Mouse (Mus musculus) G1E (cell line): Measurements from ENCODE around the gene Ccz1. TPM values are rescaled to one million over a fixed set of nuclear protein-coding genes. Genes with fewer than 3 reads are reported as not detected.
"Not testable (repeated sequence)": the region's sequence is repeated elsewhere in the genome, so short reads cannot be mapped to it uniquely, and the experiment has no call there.

Experiments used
- ATAC-seq: 2 replicates; pipeline ENCODE4 v1.8.0; 2016; ENCODE audit warnings: mild to moderate bottlenecking; ENCODE audit not compliant: insufficient number of reproducible peaks, poor library complexity, low FRiP score, severe bottlenecking; ENCODE audit errors: extremely low read depth
- DNase-seq: peaks from one replicate; pipeline ENCODE4 v3.0.0; 2012; ENCODE audit warnings: low spot score
- H3K27me3 ChIP-seq: 2 replicates; pipeline ENCODE4 v1.6.1; 2012; ENCODE audit warnings: mild to moderate bottlenecking, low read length, inconsistent platforms; ENCODE audit not compliant: insufficient read depth
- H3K36me3 ChIP-seq: replicated peaks from 2 replicates; pipeline ENCODE3; 2012; ENCODE audit warnings: mild to moderate bottlenecking, inconsistent platforms
- H3K4me1 ChIP-seq: 2 replicates; pipeline ENCODE4 v1.6.1; 2012; ENCODE audit warnings: low read depth, low read length, inconsistent platforms, mixed read lengths; ENCODE audit not compliant: insufficient read depth
- H3K4me3 ChIP-seq: 2 replicates; pipeline ENCODE4 v1.5.1; 2012; ENCODE audit warnings: low read depth, mild to moderate bottlenecking, inconsistent platforms, low read length, moderate library complexity, mixed read lengths
- H3K9me3 ChIP-seq: replicated peaks from 2 replicates; pipeline ENCODE4 v1.6.1; 2012; ENCODE audit warnings: inconsistent platforms
- CTCF ChIP-seq: IDR thresholded peaks from 2 replicates; pipeline ENCODE4 v1.5.1; 2012; ENCODE audit warnings: low read depth, low read length, inconsistent platforms, mixed read lengths
- GATA1 ChIP-seq: IDR thresholded peaks from 2 replicates; pipeline ENCODE4 v1.6.1; 2012; ENCODE audit warnings: borderline replicate concordance, low read length, inconsistent platforms, mixed read lengths
- GATA2 ChIP-seq: IDR thresholded peaks from 2 replicates; pipeline ENCODE4 v1.6.1; 2012; ENCODE audit warnings: low read depth, low read length, inconsistent platforms, borderline replicate concordance
- POLR2AphosphoS5 ChIP-seq: IDR thresholded peaks from 2 replicates; pipeline ENCODE4 v1.6.1; 2012; ENCODE audit warnings: low read depth, low read length, inconsistent platforms; ENCODE audit not compliant: insufficient replicate concordance
- TAL1 ChIP-seq: conservative IDR thresholded peaks from 2 replicates; pipeline ENCODE4 v1.6.1; 2012; ENCODE audit warnings: low read depth, low read length, inconsistent platforms, mixed read lengths
- polyA plus RNA-seq: library from polyadenylated mRNA; stranded (reverse); fragments of >175 nt; gene quantifications from 2 replicates; pipeline ENCODE4 v1.2.3, GENCODE M21; 2012
- total RNA-seq, 2 experiments: library from RNA; stranded (forward) in 1 of 2; stranded (reverse) in 1 of 2; fragments of 200-1000 nt in 1 of 2; fragments of >200 nt in 1 of 2; fragmentation: Nextera tagmentation in 1 of 2; gene quantifications; 2 replicates each; pipeline ENCODE4 v1.2.3; 2014 to 2017

Ccz1 gene
- total and polyA plus RNA-seq, 3 experiments, result 50.9 to 107 (median 107) TPM

- Histone ChIP-seq H3K9me3 (no peaks in the 10 kb centered on the region), H3K27me3 (peaks cover 4% of the 10 kb centered on the region; the same call in 1 of the 2 replicates), H3K4me1 (no peaks in the 10 kb centered on the region), H3K4me3 (no peak overlapping the region), H3K36me3 (no peaks in the 10 kb centered on the region)
- TF ChIP-seq GATA1, result no peak
- no peak for TF ChIP-seq POLR2AphosphoS5
- DNase-seq (no peak), ATAC-seq (no peak)
These were observed 17.8 kb upstream of the Ccz1 start for GRCm38 (mm10) chr5:144032491-144032890.

GRCm38 (mm10) chr5:144026620-144027263 lies 12.1 kb upstream of the Ccz1 start, which contains the start of gene Ocm:
Gene Ocm, minus strand, starts transcription at chr5:144026670.
- Histone ChIP-seq H3K4me1 (no peaks in the 10 kb centered on the region), H3K9me3 (no peaks in the 10 kb centered on the region), H3K4me3 (no peak within 1 kb of the TSS), H3K36me3 (no peaks in the 10 kb centered on the region), H3K27me3 (peaks cover 23% of the 10 kb centered on the region)
- ATAC-seq (no peak), DNase-seq (no peak)
- TF ChIP-seq GATA1, result no peak
- TF ChIP-seq CTCF, result no peak
- TF ChIP-seq GATA2, result no peak
- no peak for TF ChIP-seq POLR2AphosphoS5
- no peak for TF ChIP-seq TAL1

- ATAC-seq (no peak), DNase-seq (no peak)
- Histone ChIP-seq H3K4me3 (no peak overlapping the region), H3K4me1 (peaks cover 10% of the 10 kb centered on the region), H3K36me3 (peaks cover 21% of the 10 kb centered on the region), H3K27me3 (peaks cover 2% of the 10 kb centered on the region; the same call in 1 of the 2 replicates), H3K9me3 (no peaks in the 10 kb centered on the region)
- no peak for TF ChIP-seq GATA1
- TF ChIP-seq POLR2AphosphoS5, result no peak
- TF ChIP-seq CTCF, result no peak
- TF ChIP-seq TAL1, result no peak
- no peak for TF ChIP-seq GATA2
These were observed 1.2 kb upstream of the Ccz1 start for GRCm38 (mm10) chr5:144015845-144016244.

- ATAC-seq (no peak), DNase-seq (no peak)
- Histone ChIP-seq H3K9me3 (no peaks in the 10 kb centered on the region), H3K4me3 (peak overlapping the region; percentile 83), H3K27me3 (peaks cover 2% of the 10 kb centered on the region; the same call in 1 of the 2 replicates), H3K36me3 (peaks cover 26% of the 10 kb centered on the region), H3K4me1 (peaks cover 10% of the 10 kb centered on the region)
- TF ChIP-seq GATA1 (no peak), TAL1 (no peak), CTCF (no peak), POLR2AphosphoS5 (no peak), GATA2 (no peak)
These were observed 604 bp upstream of the Ccz1 start for GRCm38 (mm10) chr5:144015312-144015650.

GRCm38 (mm10) chr5:144013366-144014134 lies 1.1 kb downstream of the Ccz1 start:
- DNase-seq, H3K27me3 ChIP-seq, H3K9me3 ChIP-seq, ATAC-seq: not testable (repeated sequence)
- Histone ChIP-seq H3K36me3 (peaks cover 43% of the 10 kb centered on the region), H3K4me3 (peak overlapping the region; percentile 83), H3K4me1 (peaks cover 10% of the 10 kb centered on the region)

GRCm38 (mm10) chr5:144002461-144003192 lies 12.1 kb downstream of the Ccz1 start:
- Histone ChIP-seq H3K36me3 (peaks cover 89% of the 10 kb centered on the region), H3K4me3 (no peak overlapping the region), H3K4me1 (peaks cover 7% of the 10 kb centered on the region; the same call in 1 of the 2 replicates), H3K27me3 (no peaks in the 10 kb centered on the region), H3K9me3 (no peaks in the 10 kb centered on the region)
- DNase-seq, result no peak
- ATAC-seq, result no peak
- no peak for TF ChIP-seq CTCF
- no peak for TF ChIP-seq GATA2
- TF ChIP-seq GATA1, result no peak
- no peak for TF ChIP-seq POLR2AphosphoS5
- no peak for TF ChIP-seq TAL1
